Mouse (Mus musculus) splenic B cell, adult 2 months (primary cell): Measurements from ENCODE around the gene Tmtc1.

ENCODE experiments used
- DNase-seq: peaks from one replicate; pipeline ENCODE4 v3.0.0-alpha.2; 2011; ENCODE audit warnings: low read depth, low spot score
- H3K27me3 ChIP-seq: 2 replicates; pipeline ENCODE4 v1.6.1; 2012; ENCODE audit warnings: mild to moderate bottlenecking, low read length, moderate library complexity, mixed read lengths; ENCODE audit not compliant: control insufficient read depth, poor library complexity, insufficient read depth, severe bottlenecking
- H3K36me3 ChIP-seq: 2 replicates; pipeline ENCODE4 v1.6.1; 2012; ENCODE audit warnings: mild to moderate bottlenecking, low read length, moderate library complexity, mixed read lengths; ENCODE audit not compliant: control insufficient read depth, poor library complexity, insufficient read depth, severe bottlenecking

The Tmtc1 gene

DNA sequence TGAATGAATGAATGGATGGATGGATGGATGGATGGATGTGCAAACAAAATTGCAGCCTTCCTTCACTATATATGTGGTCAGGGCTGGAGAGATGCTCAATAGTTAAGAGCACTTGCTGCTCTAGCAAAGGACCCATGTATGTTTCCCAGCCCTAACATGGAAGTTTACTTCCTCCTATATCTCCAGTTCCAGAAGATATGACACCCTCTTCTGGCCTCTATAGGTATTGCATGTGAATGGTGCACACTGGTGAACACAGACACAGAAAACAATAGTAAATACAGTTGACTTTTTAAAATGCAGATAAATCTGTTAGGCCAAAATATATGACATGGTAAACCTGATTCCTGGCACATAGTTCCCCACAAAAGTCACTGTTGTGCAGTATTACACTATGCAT, 73.0 kb downstream of the Tmtc1 start:
- DNase-seq: peak; percentile 20
- H3K27me3 ChIP-seq: no peaks in the 10 kb centered on the region; the same call in 1 of the 2 replicates
- H3K36me3 ChIP-seq: no peaks in the 10 kb centered on the region

DNA sequence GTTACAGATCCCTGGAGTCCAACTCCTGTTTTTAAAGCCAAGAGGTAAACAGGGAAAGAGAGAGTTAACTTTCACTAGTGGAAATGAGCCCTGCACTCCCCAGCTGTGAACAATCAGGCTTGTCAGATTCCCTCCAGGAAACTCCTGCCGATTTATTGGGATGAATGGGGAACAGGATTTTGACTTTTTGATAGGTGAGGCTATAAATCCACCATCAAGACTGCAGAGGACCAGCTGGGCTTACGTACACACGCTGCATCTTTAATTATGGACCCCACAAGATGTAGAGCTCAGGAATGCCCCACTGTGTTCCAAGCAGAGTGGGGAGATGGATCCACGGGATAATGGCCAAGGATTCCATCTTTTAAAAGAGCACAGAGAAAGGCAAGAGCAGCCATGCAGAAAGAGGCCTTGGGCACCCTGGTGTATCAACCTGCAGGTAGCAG, 77.1 kb downstream of the Tmtc1 start:
- DNase-seq: no peak
- H3K27me3 ChIP-seq: no peaks in the 10 kb centered on the region
- H3K36me3 ChIP-seq: no peaks in the 10 kb centered on the region

DNA sequence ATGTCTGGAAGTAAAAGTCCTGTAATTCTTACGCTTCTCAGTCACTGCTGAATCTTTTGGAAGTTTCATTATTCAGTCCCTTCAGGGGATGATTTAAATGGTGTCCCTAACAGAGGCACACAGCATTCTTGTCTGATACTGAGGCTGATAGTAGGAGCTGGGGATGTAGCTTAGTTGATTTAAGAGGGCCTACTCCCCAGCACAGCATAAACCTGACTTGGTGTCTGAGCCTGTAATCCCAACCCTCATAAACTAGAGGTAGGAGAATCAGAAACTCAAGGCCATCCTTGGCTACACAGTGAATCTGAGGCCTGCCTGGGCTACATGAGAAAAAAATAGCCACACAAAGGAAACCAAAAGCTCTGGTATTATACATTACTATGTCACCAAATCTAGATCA, 77.6 kb downstream of the Tmtc1 start:
- Histone ChIP-seq H3K36me3 (no peaks in the 10 kb centered on the region), H3K27me3 (no peaks in the 10 kb centered on the region)
- no peak for DNase-seq

DNA sequence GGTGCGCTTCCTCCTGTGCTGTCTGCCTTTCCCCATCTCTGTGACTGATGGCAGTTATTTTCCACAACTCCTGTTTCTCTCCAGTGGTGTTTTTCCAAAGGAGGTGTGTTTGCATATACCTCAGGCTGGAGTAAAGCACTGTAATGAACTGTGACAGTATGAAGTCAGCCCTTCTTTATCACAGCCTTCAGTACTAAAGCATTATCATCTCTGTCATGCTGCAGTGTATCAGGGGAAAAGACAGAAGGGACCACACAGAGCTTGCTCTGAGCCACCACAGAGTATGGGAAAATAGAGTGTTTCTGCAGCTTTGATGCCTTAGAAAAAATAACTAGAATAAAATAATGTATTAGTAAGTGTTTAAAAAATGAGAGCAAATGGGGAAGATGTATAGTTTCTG, 81.0 kb downstream of the Tmtc1 start:
- H3K27me3 ChIP-seq: no peaks in the 10 kb centered on the region
- H3K36me3 ChIP-seq: no peaks in the 10 kb centered on the region
- no peak for DNase-seq

DNA sequence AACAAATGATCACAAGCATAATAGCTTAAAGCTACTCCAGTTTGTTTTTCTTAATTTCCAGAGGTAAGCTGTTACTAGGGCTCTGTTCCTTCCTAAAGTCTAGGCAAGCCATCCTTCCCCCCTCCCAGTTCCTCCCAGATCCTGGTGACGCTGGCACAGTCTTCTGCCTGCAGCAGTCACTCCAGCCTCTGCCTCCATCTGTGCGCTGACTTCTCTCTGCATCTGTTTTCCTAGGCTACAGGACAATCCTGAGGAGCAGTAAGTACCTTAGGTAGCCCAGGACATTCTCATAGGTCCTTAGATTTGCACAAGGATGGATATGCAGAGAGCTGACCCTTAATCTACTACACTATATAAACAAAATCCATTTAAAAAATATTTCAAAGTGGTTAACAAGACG, 81.7 kb downstream of the Tmtc1 start:
- Histone ChIP-seq H3K27me3 (no peaks in the 10 kb centered on the region), H3K36me3 (no peaks in the 10 kb centered on the region)
- DNase-seq: no peak

DNA sequence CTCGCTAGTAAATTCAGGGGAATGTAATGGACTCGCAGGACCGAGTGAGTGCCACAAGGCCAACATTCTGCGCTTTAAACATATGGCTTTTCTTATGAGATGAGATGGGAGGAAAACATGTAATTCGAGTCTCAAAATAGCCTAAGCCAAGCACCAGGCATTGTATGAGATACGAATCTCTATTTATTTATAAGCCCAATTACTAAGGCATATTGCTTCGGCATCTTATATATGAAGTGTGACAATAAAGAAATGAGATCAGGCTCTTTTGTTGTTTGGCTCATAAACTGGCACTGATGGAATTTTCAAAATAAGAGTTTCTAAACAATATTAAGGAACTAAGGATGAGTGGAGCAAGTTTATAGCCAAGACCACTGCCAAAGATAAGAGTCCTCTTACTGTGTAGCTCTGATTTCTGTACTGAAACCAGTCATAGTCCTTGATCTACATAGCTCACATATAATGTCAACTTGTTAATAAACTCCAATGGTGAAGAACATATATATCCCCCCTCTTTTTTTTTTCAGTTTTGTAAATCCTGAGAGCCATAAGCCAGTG, 84.8 kb downstream of the Tmtc1 start:
- no peaks in the 10 kb centered on the region for H3K27me3 ChIP-seq
- no peaks in the 10 kb centered on the region for H3K36me3 ChIP-seq
- no peak for DNase-seq

DNA sequence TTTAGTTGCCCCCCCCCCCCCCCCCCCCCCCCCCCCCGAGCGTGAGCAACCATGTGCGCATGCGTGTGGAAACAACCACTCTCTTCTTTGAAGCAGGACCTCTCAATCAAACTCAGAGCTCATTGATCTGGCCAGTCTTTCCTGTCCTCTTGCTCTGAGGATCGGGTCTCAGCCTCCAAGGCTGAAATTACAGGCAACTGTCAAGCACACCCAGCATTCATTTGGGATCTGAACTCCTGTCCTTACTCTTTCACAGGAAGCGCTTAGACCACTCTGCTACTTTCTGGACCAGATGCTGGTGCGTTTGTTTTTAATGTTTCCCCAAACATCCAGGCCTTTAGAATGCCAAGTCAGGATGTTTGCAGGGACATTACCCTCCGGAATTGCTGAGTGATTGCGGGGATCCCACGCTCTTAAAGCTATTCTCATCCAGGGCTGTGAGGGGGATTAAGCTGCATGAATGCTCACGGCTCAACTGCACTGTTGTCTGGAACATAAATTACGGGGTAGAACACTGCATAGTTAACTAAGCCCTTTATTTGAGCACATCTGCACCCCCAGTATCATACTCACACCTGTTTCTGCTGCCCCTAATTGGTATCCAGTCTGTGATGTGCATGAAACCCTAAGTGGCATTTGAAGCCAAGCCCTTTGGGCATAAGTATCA, 85.5 kb downstream of the Tmtc1 start:
- H3K27me3 ChIP-seq: no peaks in the 10 kb centered on the region
- DNase-seq: no peak
- no peaks in the 10 kb centered on the region for H3K36me3 ChIP-seq

DNA sequence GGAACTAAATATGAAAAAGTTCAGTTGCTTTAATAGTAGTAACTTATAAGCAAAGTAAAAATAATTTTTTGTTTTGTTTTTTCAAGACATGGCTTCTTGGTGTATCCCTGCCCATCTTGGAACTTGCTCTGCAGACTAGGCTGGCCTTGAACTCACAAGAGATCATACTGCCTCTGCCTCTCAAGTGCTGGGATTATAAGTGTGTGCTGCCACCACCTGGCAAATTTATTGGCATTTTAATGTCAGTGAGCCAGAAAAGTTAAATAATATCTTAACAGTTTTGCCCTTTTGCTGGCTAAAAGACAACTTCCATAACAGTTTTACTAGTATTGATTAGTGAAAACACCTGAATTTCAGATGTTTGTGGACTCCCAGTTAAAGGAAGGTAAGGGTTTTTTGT, 88.0 kb downstream of the Tmtc1 start:
- H3K36me3 ChIP-seq: no peaks in the 10 kb centered on the region
- no peak for DNase-seq
- no peaks in the 10 kb centered on the region for H3K27me3 ChIP-seq

DNA sequence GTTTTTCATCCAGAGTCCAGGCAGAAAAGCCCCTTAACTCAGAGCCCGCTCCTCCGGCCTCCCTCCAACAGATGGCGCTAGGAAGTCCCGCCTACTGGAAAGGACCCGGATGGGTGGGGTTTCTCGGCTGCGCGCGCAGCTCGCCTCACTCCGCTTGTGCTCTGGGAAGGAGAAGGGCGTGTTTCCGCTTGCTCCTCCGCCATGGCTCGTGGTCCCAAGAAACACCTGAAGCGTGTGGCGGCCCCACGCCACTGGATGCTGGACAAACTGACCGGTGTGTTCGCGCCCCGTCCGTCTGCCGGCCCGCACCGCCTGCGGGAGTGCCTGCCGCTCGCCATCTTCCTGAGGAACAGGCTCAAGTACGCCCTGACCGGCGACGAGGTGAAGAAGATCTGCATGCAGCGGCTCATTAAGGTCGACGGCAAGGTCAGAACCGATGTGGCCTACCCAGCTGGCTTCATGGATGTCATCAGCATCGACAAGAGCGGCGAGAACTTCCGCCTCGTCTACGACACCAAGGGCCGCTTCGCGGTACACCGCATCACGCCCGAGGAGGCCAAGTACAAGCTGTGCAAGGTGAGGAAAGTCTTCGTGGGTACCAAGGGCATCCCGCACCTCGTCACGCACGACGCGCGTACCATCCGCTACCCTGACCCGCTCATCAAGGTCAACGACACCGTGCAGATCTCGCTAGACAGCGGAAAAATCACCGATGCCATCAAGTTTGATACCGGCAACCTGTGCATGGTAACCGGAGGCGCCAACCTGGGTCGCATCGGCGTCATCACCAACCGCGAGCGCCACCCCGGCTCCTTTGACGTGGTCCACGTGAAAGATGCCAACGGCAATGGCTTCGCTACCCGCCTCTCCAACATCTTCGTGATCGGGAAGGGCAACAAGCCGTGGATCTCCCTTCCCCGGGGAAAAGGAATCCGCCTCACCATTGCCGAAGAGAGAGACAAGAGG, 89.4 kb downstream of the Tmtc1 start:
- Histone ChIP-seq H3K27me3 (no peaks in the 10 kb centered on the region), H3K36me3 (no peaks in the 10 kb centered on the region)
- DNase-seq: peak; percentile 51

DNA sequence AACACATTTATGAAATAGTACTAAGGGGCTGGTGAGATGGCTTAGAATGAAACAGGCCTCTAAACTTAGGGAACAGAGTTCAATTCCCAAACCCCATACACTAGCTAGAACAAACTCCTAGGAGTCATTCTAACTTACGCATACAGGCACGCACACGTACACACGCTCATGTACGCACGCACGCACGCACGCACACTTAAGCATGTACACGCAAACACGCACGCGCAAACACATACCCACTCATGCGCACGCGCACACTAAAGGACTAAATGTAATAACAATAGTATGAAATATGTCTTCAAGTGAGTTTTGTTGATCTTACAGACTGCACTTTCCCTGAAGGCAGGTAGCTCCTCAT, 90.1 kb downstream of the Tmtc1 start:
- no peak for DNase-seq
- H3K27me3 ChIP-seq: no peaks in the 10 kb centered on the region
- H3K36me3 ChIP-seq: no peaks in the 10 kb centered on the region

DNA sequence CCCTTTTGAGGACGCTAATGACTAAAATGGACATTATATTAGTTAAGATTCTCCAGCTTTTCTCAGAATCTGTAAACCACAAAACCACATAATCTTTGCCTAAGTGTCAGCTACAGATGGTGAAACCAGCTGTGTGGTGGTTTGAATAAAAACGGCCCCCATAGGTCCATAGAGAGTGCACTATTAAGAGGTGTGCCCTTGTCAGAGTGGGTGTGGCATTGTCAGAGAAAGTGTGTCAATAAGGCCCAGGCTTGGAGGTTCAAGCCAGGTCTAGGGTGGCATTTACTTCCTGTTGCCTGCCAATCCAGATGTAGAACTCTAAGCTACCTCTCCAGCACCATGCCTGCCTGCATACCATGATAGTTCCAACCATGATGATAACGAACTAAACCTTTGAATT, 99.2 kb downstream of the Tmtc1 start:
- H3K36me3 ChIP-seq: no peaks in the 10 kb centered on the region
- no peaks in the 10 kb centered on the region for H3K27me3 ChIP-seq
- no peak for DNase-seq

DNA sequence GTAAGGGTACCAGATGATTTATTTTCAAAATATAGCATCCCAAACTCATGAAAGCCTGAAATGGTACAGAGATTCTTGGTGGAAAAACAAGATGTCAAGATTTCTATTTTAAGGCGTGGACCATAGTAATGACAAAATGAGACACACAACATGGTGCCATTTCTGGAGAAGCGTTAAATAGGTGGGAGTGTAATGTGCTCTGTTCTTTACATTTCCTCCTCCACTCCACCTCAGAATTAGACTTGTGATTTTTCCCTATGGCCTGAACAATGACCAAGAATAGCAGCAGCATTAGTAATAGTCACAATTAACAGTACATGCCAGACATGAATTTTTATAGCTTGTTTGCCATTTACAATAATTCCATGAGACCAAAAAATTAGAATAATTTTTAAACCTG, 102.0 kb downstream of the Tmtc1 start:
- H3K36me3 ChIP-seq: no peaks in the 10 kb centered on the region
- no peak for DNase-seq
- H3K27me3 ChIP-seq: no peaks in the 10 kb centered on the region

DNA sequence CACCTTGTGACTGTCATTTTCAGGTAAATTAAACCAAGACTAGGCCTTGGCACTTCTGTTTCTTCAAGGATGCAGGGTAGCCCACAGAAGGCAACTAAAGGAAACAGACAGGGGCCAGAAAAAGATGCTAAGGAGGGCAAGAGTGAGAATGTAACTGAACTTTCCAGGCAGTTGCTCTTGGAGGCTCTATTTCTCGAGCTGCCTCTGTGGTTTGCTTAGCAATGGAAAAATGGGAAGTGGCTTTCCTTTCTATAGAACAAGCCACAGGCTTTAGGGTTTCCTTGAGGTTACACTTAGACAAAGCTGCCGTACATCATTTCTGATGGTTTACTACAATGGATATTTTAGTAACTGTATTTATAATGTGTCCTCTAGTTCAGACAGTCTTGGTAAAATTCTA, 102.4 kb downstream of the Tmtc1 start:
- DNase-seq: no peak
- H3K36me3 ChIP-seq: no peaks in the 10 kb centered on the region
- no peaks in the 10 kb centered on the region for H3K27me3 ChIP-seq

DNA sequence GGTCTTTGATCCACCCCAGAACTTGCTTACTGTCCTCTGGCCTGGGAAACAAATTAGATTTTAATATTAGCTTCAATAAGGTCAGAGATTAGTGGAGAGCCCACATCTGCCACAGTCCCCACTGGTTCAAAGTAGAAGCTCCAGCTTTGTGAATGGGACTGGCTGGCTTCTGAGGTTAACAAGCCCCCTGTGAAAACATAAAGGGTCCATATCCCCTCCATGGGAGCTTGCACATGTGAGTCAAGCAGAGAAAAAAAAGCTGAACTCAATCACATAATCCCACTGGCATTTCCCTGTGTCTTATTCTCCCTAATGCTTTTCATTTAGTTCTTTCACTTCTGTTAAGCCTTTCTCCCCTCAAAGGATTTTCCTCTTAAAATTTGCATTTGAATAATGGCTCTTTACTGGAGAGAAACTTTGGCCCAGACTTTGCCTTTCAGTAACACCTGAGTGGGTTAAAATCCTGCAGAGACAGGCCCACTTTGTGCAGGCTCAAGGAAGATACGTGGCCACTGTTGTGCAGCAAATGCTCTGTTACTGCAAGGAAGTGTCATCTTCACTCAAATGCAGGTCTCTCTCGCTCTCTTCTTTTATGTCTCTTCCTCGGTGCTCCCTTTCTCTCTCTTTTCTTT, 105.7 kb downstream of the Tmtc1 start:
- Histone ChIP-seq H3K36me3 (no peaks in the 10 kb centered on the region), H3K27me3 (no peaks in the 10 kb centered on the region)
- DNase-seq: no peak
